Mouse (Mus musculus) CH12.LX (cell line): Measurements from ENCODE around the gene Jsrp1. TPM values are rescaled to one million over a fixed set of nuclear protein-coding genes. Genes with fewer than 3 reads are reported as not detected.
A peak's percentile ranks its signal among the peaks of the same experiment; 100 is the strongest.

Experiments
- DNase-seq: peaks from one replicate; pipeline ENCODE4 v3.0.0-alpha.2; 2013; ENCODE audit errors: extremely low read depth
- H3K27ac ChIP-seq: 2 replicates; pipeline ENCODE4 v1.5.1; 2012; ENCODE audit warnings: low read depth, mild to moderate bottlenecking, control low read depth, moderate library complexity; ENCODE audit not compliant: insufficient read depth
- H3K27me3 ChIP-seq: replicated peaks from 2 replicates; pipeline ENCODE3; 2012; ENCODE audit warnings: inconsistent platforms
- H3K36me3 ChIP-seq, 2 experiments: replicated peaks in 1 of 2; 2 replicates each; pipeline versions ENCODE3 to v1.6.1; 2012; ENCODE audit warnings: inconsistent platforms in 1 of 2, low read length in 1 of 2, mild to moderate bottlenecking in 1 of 2, mixed read lengths in 1 of 2, moderate library complexity in 1 of 2; ENCODE audit not compliant: control insufficient read depth in 1 of 2, insufficient read depth in 1 of 2
- H3K4me1 ChIP-seq, 2 experiments: 2 replicates each; pipeline ENCODE4 v1.6.1; 2012; ENCODE audit warnings: inconsistent platforms in 1 of 2, moderate library complexity in 1 of 2; ENCODE audit not compliant: insufficient read depth in 2 of 2, control insufficient read depth in 1 of 2
- H3K4me2 ChIP-seq: 2 replicates; pipeline ENCODE4 v1.6.1; 2012; ENCODE audit warnings: low read depth, mild to moderate bottlenecking, control low read depth; ENCODE audit not compliant: poor library complexity, insufficient read depth, severe bottlenecking
- H3K4me3 ChIP-seq, 3 experiments: fragments of 150-350 bp in 1 of 3; sonication (generic) in 1 of 3; replicated peaks in 1 of 3; 2 replicates each; pipeline versions ENCODE3 to v1.5.1; 2011 to 2012; ENCODE audit warnings: low read depth in 2 of 3, low read length in 2 of 3, mild to moderate bottlenecking in 2 of 3, moderate library complexity in 2 of 3, control low read depth in 1 of 3, improper control_type of control experiment in 1 of 3, inconsistent platforms in 1 of 3, mixed read lengths in 1 of 3; ENCODE audit not compliant: poor library complexity in 1 of 3
- H3K79me2 ChIP-seq: replicated peaks from 2 replicates; pipeline ENCODE4 v1.6.1; 2012; ENCODE audit warnings: mild to moderate bottlenecking, moderate library complexity; ENCODE audit not compliant: control insufficient read depth, poor library complexity, insufficient read depth, severe bottlenecking; ENCODE audit errors: extremely low read depth
- H3K9ac ChIP-seq: 2 replicates; pipeline ENCODE4 v1.6.1; 2012; ENCODE audit warnings: low read depth, mild to moderate bottlenecking, control low read depth, moderate library complexity; ENCODE audit not compliant: insufficient read depth
- H3K9me3 ChIP-seq: replicated peaks from 2 replicates; pipeline ENCODE3; 2012; ENCODE audit warnings: low read length, inconsistent platforms, mixed read lengths
- BHLHE40 ChIP-seq: IDR thresholded peaks from 2 replicates; pipeline ENCODE4 v1.6.1; 2011; ENCODE audit warnings: mild to moderate bottlenecking, low read depth, low read length, improper control_type of control experiment
- CHD1 ChIP-seq: IDR thresholded peaks from 2 replicates; pipeline ENCODE4 v1.6.1; 2012; ENCODE audit warnings: low read depth, low read length, improper control_type of control experiment, inconsistent platforms
- CHD2 ChIP-seq: IDR thresholded peaks from 2 replicates; pipeline ENCODE4 v1.6.1; 2011; ENCODE audit warnings: low read length, improper control_type of control experiment
- CTCF ChIP-seq, 2 experiments: IDR thresholded peaks in 1 of 2; conservative IDR thresholded peaks in 1 of 2; 2 replicates each; pipeline ENCODE4 v1.5.1; 2011 to 2012; ENCODE audit warnings: low read depth in 2 of 2, low read length in 2 of 2, improper control_type of control experiment in 1 of 2, inconsistent platforms in 1 of 2, mild to moderate bottlenecking in 1 of 2, moderate library complexity in 1 of 2
- ETS1 ChIP-seq: conservative IDR thresholded peaks from 2 replicates; pipeline ENCODE4 v1.6.1; 2012; ENCODE audit warnings: low read depth, mild to moderate bottlenecking, inconsistent platforms, low read length, improper control_type of control experiment, moderate library complexity
- JUN ChIP-seq: IDR thresholded peaks from 2 replicates; pipeline ENCODE4 v1.6.1; 2011; ENCODE audit warnings: low read depth, mild to moderate bottlenecking, low read length, improper control_type of control experiment, moderate library complexity; ENCODE audit not compliant: insufficient read depth
- JUND ChIP-seq: conservative IDR thresholded peaks from 2 replicates; pipeline ENCODE4 v1.6.1; 2011; ENCODE audit warnings: low read depth, low read length, improper control_type of control experiment
- MAZ ChIP-seq: IDR thresholded peaks from 2 replicates; pipeline ENCODE4 v1.6.1; 2012; ENCODE audit warnings: low read depth, mild to moderate bottlenecking, inconsistent platforms, low read length, improper control_type of control experiment, moderate library complexity
- MYC ChIP-seq: IDR thresholded peaks from 2 replicates; pipeline ENCODE4 v1.6.1; 2011; ENCODE audit warnings: low read depth, mild to moderate bottlenecking, improper control_type of control experiment, low read length
- NELFE ChIP-seq: IDR thresholded peaks from 2 replicates; pipeline ENCODE4 v1.6.1; 2011; ENCODE audit warnings: low read depth, low read length, improper control_type of control experiment
- PAX5 ChIP-seq: IDR thresholded peaks from 2 replicates; pipeline ENCODE4 v1.6.1; 2012; ENCODE audit warnings: low read length, inconsistent platforms, mixed read lengths
- POLR2AphosphoS2 ChIP-seq: IDR thresholded peaks from 2 replicates; pipeline ENCODE4 v1.6.1; 2011; ENCODE audit warnings: low read depth, low read length, improper control_type of control experiment
- RAD21 ChIP-seq: IDR thresholded peaks from 2 replicates; pipeline ENCODE4 v1.6.1; 2011; ENCODE audit warnings: low read depth, mild to moderate bottlenecking, low read length, improper control_type of control experiment, moderate library complexity
- RCOR1 ChIP-seq: conservative IDR thresholded peaks from 2 replicates; pipeline ENCODE4 v1.6.1; 2012; ENCODE audit warnings: low read depth, mild to moderate bottlenecking, inconsistent platforms, low read length, improper control_type of control experiment
- SMC3 ChIP-seq: IDR thresholded peaks from 2 replicates; pipeline ENCODE4 v1.6.1; 2011; ENCODE audit warnings: low read depth, low read length, improper control_type of control experiment
- USF1 ChIP-seq: IDR thresholded peaks from 2 replicates; pipeline ENCODE4 v1.6.1; 2014; ENCODE audit warnings: low read depth, mild to moderate bottlenecking, inconsistent platforms, low read length, improper control_type of control experiment
- dilution Hi-C: fragments of 300-500 bp; cut with MboI; formaldehyde crosslinking; loops from 2 replicates; pipeline ENCODE4 v1.14.3; 2020; ENCODE audit warnings: low sequenced_read_pairs; ENCODE audit not compliant: extremely low pct_unique_long_range_greater_than_20kb, extremely low pct_ligation_motif_present
- in situ Hi-C: fragments of 300-500 bp; cut with MboI; formaldehyde crosslinking; loops from 3 replicates; pipeline ENCODE4 v1.14.3; 2019; ENCODE audit warnings: low sequenced_read_pairs, low pct_ligation_motif_present, low pct_unique_long_range_greater_than_20kb, mixed read lengths
- polyA plus RNA-seq: library from polyadenylated mRNA; unstranded; fragments of >175 nt; gene quantifications from 2 replicates; pipeline ENCODE4 v1.2.1, GENCODE M21; 2012; ENCODE audit warnings: low read depth; ENCODE audit not compliant: insufficient read length
- total RNA-seq, 2 experiments: library from RNA; depleted of rRNA; stranded (reverse); fragments of 300-350 nt in 1 of 2; fragments of >200 nt in 1 of 2; gene quantifications; 2 replicates each; pipeline ENCODE4 v1.2.3; 2012 to 2014

Gene Jsrp1
- total and polyA plus RNA-seq, 3 experiments = 0.35 to 1.1 (median 0.72) TPM

DNA sequence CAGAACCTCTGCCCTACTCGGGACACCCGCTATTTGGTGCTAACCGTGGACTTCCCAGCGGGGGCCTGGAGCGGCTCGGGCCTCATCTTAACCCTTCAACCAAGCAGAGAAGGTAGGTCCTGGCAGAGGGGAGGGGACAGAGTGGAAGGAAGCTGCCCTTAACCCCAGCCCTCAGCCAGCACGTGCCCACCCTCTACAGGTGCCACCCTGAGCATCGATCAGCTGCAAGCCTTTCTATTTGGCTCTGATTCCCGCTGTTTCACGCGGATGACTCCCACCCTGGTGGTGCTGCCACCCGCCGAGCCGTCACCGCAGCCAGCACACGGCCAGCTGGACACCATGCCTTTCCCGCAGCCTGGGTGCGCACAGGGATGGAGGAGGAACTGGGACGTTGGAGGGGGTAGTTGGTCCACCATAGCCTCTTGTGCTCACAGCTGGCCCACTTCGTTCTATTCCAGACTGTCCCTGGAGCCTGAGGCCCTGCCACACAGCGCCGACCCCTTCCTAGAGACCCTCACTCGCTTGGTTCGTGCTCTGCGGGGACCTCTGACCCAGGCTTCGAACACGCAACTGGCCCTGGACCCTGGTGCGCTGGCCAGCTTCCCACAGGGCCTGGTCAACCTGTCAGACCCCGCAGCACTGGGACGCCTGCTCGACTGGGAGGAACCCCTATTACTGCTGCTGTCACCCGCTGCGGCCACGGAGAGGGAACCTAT is 6.8 kb downstream of the Jsrp1 start:
- in situ Hi-C loops = loop anchor here (10.0 kb wide), 1 partner anchor 188 kb away; no protein-coding TSS in a partner anchor

DNA sequence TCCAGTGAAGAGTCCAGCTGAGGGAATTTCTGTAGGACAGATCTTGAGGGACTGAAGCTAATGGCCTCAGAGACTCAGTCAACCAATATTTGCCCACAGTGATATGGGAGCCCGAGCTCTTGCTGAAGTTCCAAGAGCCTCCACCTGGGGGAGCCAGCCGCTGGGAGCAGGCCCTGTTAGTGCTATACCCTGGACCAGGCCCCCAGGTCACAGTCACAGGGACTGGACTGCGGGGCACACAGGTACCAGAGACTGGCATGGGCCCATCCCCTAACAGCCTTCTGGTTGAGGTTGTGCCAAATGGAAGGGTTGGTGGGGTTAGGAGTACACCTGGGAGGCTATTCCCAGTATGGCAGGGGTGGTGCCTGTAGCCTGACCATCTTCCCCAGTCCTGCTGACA is 7.4 kb downstream of the Jsrp1 start:
- Histone ChIP-seq H3K9ac (no peak overlapping the region), H3K9me3 (peaks cover 5% of the 10 kb centered on the region), H3K4me2 (no peak overlapping the region), H3K36me3 (peaks cover 61 to 76% of the 10 kb centered on the region in 2 experiments), H3K27me3 (no peaks in the 10 kb centered on the region), H3K27ac (no peak overlapping the region), H3K79me2 (peaks cover 9% of the 10 kb centered on the region), H3K4me3 (no peak overlapping the region), H3K4me1 (peaks cover 0 to 5% of the 10 kb centered on the region in 2 experiments; a peak in 2 of 4 replicates)
- TF ChIP-seq CTCF (conservative IDR thresholded peaks at IDR 0.05 in 1 of 2, IDR thresholded peaks at IDR 0.05 in 1 of 2; ENCODE audit: low read depth in 2 of 2, low read length in 2 of 2) = peak; percentile 48 to 60
- no peak for TF ChIP-seq JUND
- peak; percentile 47 for TF ChIP-seq SMC3
- peak; percentile 33 for TF ChIP-seq RAD21
- TF ChIP-seq CHD2 = no peak
- in situ Hi-C loops = loop anchor here (10.0 kb wide), 1 partner anchor 189 kb away; no protein-coding TSS in a partner anchor
- peak; percentile 62 for DNase-seq
- dilution Hi-C loops = no loop called here

More for the DNA sequence above, 6.8 kb downstream of the Jsrp1 start:
- no peak overlapping the region for H3K9ac ChIP-seq
- H3K27ac ChIP-seq = no peak overlapping the region
- dilution Hi-C loops = no loop called here
- H3K27me3 ChIP-seq = no peaks in the 10 kb centered on the region
- no peak overlapping the region for H3K4me3 ChIP-seq
- peaks cover 3% of the 10 kb centered on the region for H3K79me2 ChIP-seq
- H3K36me3 ChIP-seq = peaks cover 55 to 70% of the 10 kb centered on the region in 2 experiments
- peaks cover 5% of the 10 kb centered on the region for H3K9me3 ChIP-seq
- TF ChIP-seq RAD21 (no peak), NELFE (no peak), JUN (no peak), MYC (no peak)
- H3K4me2 ChIP-seq = no peak overlapping the region
- no peak for DNase-seq
- H3K4me1 ChIP-seq = no peaks in the 10 kb centered on the region

GRCm38 (mm10) chr10:80805322-80805721 is 8.0 kb downstream of the Jsrp1 start:
- peaks cover 15% of the 10 kb centered on the region for H3K79me2 ChIP-seq
- dilution Hi-C loops = no loop called here
- H3K4me3 ChIP-seq = no peak overlapping the region
- H3K27ac ChIP-seq = no peak overlapping the region
- in situ Hi-C loops = loop anchor here (10.0 kb wide), 1 partner anchor 189 kb away; no protein-coding TSS in a partner anchor
- no peak overlapping the region for H3K9ac ChIP-seq
- peaks cover 5% of the 10 kb centered on the region for H3K9me3 ChIP-seq
- TF ChIP-seq RCOR1 = no peak
- no peak; the same call in 1 of the 2 replicates for TF ChIP-seq POLR2AphosphoS2
- no peak for TF ChIP-seq USF1
- no peak for TF ChIP-seq ETS1
- TF ChIP-seq MAZ = no peak
- no peak for TF ChIP-seq PAX5
- TF ChIP-seq CHD1 = no peak
- no peak for TF ChIP-seq BHLHE40
- peaks cover 61 to 82% of the 10 kb centered on the region in 2 experiments for H3K36me3 ChIP-seq
- no peak overlapping the region for H3K4me2 ChIP-seq
- H3K4me1 ChIP-seq = peaks cover 2 to 9% of the 10 kb centered on the region in 2 experiments; a peak in 2 of 4 replicates
- no peak for DNase-seq
- H3K27me3 ChIP-seq = no peaks in the 10 kb centered on the region
